In genomic region chr13:42113601-42114000, GRCm38 (mm10) we compare ENCODE assay signal across 25 mouse cellular contexts.
A peak's percentile ranks its signal among the peaks of the same experiment; 100 is the strongest.
DNase-seq lines count a peak whose midpoint lies in the region; ATAC-seq lines count a peak whose summit lies in the region.
"Had no signal": no experiment of that assay in that cellular context is flagged by ENCODE, and none has a peak within 500 bp of the region (broad histone marks: within the 10 kb centered on the region; RNA-seq: fewer than 3 reads in every experiment).

No protein-coding gene starts in this region.

- intact Hi-C loops in heart, postnatal 14 days (cut with DNase I), result no loop called here

- no peaks in the 10 kb centered on the region for H3K9me3 ChIP-seq in heart, embryonic 10.5 days
- H3K9me3 ChIP-seq: embryonic facial prominence, embryonic 12.5 days; embryonic facial prominence, embryonic 15.5 days; heart, embryonic 12.5 days; heart, embryonic 15.5 days; intestine, embryonic 15.5 days had no signal

- no peaks in the 10 kb centered on the region for H3K36me3 ChIP-seq in heart, embryonic 10.5 days
- H3K36me3 ChIP-seq: embryonic facial prominence, embryonic 12.5 days; embryonic facial prominence, embryonic 15.5 days; heart, embryonic 12.5 days; heart, embryonic 15.5 days; intestine, embryonic 15.5 days had no signal

- 91% methylated on average over 7 of the region's 7 CpGs for WGBS in heart, embryonic 10.5 days

- no peak overlapping the region for H3K27ac ChIP-seq in heart, embryonic 10.5 days
- H3K27ac ChIP-seq: embryonic facial prominence, embryonic 12.5 days; embryonic facial prominence, embryonic 15.5 days; gastrocnemius, adult 2 months; heart, embryonic 15.5 days; hindbrain, embryonic 14.5 days; hindbrain, postnatal 0 days; intestine, embryonic 15.5 days had no signal

- peak; percentile 63 for DNase-seq in heart, embryonic 10.5 days (ENCODE audit: low spot score)
- DNase-seq in heart, postnatal 14 days, result no peak
- peak; percentile 60 for DNase-seq in induced T-regulatory cell, adult 2 months (ENCODE audit: low read depth)
- no peak for DNase-seq in gastrocnemius, postnatal 10 days
- DNase-seq: adrenal gland, adult 2 months; adrenal gland, postnatal 25 days; cerebellum, adult 11-12 months; cerebellum, adult 8-10 months; cerebellum, postnatal 25 days; forebrain, postnatal 0 days; gastrocnemius, adult 2 months; gastrocnemius, postnatal 25 days; heart, postnatal 10 days; heart, postnatal 4 days; kidney, adult 11 months had no signal

- no peaks in the 10 kb centered on the region for H3K27me3 ChIP-seq in heart, embryonic 10.5 days (ENCODE audit: insufficient read depth, poor library complexity, severe bottlenecking)
- H3K27me3 ChIP-seq: embryonic facial prominence, embryonic 12.5 days; embryonic facial prominence, embryonic 15.5 days; heart, embryonic 12.5 days; heart, embryonic 15.5 days; intestine, embryonic 15.5 days had no signal

- peaks cover 25% of the 10 kb centered on the region for H3K4me1 ChIP-seq in heart, embryonic 10.5 days
- H3K4me1 ChIP-seq: embryonic facial prominence, embryonic 12.5 days had no signal

- H3K4me3 ChIP-seq in heart, embryonic 10.5 days, result no peak overlapping the region
- H3K4me3 ChIP-seq: embryonic facial prominence, embryonic 12.5 days; embryonic facial prominence, embryonic 15.5 days; gastrocnemius, adult 2 months; heart, embryonic 12.5 days; heart, embryonic 15.5 days; intestine, embryonic 15.5 days had no signal

- ATAC-seq in CD4-positive, CD25-positive, alpha-beta regulatory T cell, adult 4 months, result peak; percentile 25
- ATAC-seq in inflammation-experienced regulatory T-cells, adult 6 months, result no peak
- ATAC-seq: forebrain, embryonic 14.5 days; forebrain, postnatal 0 days; hindbrain, postnatal 0 days; intestine, embryonic 15.5 days had no signal

Comparison
In these comparisons a context has a peak if more than half of its experiments do, and no peak if none do; other contexts are left out.
1. DNase-seq: peak in heart, embryonic 10.5 days (single experiment) and induced T-regulatory cell, adult 2 months (single experiment); none in heart, postnatal 14 days (0 of 2) and gastrocnemius, postnatal 10 days (single experiment).